Mouse (Mus musculus) CH12F3 (cell line): ENCODE data around the gene Slc2a1.

Experiments used
- in situ Hi-C: fragments of 300-500 bp; cut with MboI; formaldehyde crosslinking; loops from 2 replicates; pipeline ENCODE4 v1.14.3; 2020; ENCODE audit warnings: low sequenced_read_pairs

Slc2a1 gene

DNA sequence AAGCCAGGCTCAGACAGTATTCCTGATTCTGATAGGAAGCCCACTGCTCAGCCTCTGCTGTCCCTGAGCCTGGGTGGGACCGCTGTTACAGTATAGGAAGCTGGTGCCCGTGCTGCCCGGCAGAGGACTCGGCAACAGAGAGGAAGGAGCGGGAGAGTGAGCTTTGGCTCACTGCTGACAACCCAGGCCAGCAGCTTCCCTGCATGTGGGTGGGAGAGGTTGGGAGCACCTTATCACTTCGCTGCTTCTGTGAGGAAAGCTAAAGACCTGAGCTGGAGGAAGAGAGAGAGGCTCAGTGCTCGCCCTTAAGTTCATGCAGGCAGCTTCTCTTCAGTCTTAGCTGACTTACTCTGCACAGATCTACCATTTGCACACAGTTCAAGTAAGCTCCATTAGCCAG is 20.0 kb downstream of the Slc2a1 start:
- in situ Hi-C loops, result no loop called here

DNA sequence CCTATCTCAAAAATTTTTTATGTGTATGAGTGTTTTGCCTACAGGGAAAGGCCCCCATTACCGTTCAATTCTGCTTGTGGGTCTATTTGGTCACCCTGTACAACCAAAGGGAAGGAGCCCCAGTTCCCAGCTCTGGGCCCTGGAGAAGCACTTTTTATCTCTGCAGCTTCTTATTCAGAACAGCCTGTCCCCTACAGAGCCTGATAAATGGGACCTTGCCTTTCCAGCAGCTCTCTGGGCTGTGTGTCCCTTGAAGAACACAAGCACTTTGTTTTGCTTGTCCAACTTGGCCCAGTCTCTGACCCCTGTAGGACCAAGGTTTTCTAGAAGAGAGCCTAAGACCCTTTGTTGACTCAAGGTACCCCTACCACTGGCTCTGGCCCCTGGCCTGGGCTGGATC is 20.6 kb downstream of the Slc2a1 start:
- in situ Hi-C loops, result no loop called here

DNA sequence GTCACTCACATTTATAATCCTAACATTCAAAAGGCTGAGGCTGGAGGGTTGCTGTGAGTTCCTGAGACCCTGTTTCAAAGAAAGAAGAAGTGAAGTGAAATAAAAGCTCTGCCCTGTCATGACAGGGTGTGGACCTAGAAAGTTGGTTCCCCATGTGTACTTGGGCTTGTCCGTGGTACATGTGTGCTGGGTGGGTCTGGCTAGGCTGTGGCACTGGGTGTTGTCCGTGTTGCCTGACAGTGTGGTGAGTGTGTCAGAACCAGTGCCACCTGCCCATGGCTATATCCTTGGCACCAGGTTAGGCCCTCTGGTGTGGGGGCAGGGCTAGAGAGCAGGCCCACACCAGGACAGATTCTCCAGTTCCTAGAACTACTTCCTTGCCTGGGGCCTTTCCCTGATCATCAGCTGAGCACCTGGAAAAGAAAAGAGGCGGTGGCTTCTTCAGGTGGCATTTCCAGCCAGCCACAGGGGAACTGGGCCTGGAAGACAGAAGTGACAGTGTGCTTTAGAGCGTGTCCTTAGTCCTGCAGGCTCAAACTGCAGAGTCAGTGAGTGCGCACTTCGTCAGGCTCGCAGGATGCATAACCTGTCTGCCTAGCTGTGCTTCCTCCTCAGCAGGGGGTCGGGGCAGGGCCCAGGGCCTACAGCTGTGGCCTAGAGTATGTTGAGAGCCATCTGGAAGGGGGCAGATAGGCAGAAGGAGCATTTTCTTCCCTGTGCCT is 22.8 kb downstream of the Slc2a1 start:
- in situ Hi-C loops, result no loop called here

DNA sequence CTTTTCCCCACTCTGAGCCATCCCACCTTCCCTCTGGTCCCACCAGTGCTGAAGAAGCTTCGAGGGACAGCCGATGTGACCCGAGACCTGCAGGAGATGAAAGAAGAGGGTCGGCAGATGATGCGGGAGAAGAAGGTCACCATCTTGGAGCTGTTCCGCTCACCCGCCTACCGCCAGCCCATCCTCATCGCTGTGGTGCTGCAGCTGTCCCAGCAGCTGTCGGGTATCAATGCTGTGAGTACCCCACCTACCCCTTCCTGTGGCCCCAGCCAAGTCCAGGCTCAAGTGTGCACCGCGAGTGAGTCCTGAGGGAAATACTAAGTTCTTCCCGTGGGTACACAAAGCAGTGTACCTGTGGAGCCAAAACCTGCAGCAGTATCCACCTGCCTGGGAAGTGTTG is 24.8 kb downstream of the Slc2a1 start:
- in situ Hi-C loops, result no loop called here

DNA sequence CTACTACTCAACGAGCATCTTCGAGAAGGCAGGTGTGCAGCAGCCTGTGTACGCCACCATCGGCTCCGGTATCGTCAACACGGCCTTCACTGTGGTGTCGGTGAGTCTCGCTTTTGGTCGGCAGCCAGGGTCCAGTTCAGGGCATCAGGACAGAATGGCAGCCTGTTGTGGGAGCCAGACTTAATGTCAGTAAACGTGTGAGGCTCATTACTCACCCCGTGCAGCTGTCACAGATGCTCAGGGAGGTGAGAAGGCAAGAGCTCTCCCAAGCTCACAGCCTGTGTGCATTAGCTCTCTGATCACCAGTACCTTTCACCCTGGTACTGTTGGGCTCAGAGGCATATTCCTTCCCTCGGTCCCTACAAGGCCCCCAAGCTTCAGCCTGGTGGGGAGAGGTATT is 25.3 kb downstream of the Slc2a1 start:
- in situ Hi-C loops, result no loop called here

DNA sequence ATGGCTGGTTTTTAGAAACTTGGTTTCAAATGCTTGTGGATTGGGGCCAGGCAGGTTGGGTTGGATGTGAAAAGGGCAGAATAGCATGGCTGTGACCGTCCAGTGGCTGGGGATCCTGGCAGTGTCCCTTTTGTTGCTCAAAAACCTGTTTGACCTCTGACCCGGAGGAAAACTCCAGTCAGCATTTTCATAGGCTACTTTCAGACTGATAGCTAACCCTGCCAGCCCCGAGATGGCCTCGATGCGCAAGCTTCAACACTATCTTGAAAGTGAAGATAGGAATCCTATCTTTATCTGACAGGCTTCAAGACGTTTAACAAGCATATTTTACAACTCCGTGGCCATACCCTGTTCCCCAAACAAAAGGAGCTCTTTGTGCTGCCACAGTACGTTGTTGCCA is 28.8 kb downstream of the Slc2a1 start:
- in situ Hi-C loops, result no loop called here

DNA sequence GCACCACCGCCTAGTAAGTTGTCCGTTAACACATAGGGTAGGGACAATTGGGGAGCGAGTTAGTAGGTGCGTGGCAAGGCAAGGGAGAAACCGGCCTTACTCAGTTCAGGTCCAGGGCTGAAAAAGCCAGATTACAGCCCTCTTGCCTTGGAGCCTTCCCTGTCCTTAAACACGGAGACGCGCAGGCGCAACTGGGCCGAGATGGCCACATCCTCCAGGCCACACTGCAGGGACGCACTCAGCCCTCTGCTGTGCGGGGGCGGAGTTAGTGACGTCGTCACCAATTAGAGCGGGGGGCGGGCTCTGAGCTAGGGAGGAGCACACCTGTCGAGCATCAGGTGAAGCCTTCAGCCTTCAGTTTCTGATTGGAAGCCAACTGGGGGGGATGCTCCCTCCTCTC is 29.7 kb downstream of the Slc2a1 start:
- in situ Hi-C loops, result no loop called here

DNA sequence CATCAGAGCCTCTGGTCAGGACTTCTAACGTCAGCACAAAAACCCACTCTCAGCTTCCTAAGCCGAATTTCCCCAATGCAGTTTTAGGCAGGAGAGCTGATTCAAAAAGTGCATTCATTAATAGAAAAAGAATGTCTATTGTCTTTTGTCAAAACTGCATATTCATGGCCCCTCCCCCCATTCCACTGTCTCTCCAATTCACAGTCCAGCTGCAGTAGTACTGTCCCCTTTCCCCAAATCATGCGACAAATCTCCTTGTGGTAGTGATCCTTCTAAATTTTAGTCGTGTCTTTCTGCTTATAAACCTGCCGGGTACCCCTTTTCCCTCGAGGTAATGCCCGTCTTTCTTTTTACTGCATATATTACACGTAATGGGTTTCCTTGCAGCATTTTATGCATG is 30.3 kb downstream of the Slc2a1 start:
- in situ Hi-C loops, result no loop called here

DNA sequence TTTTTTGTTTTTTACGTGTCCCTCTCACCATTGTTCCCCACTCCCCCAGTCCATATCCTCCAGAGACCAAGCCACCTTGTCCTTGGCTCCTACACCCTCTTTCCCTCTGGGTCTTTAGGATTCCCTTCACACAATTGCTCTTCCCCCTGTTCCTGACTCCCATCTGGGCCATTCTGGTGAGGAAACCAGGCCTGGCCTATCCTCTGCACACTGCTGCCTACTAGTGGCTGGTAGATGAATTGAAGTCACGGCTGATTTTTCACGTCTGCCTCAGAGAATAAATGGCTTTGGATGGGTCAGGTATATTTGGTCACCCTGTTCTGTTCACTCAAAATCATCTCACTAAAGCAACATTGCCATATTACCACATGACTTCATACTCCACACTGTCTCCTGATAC is 31.6 kb downstream of the Slc2a1 start:
- in situ Hi-C loops, result no loop called here

DNA sequence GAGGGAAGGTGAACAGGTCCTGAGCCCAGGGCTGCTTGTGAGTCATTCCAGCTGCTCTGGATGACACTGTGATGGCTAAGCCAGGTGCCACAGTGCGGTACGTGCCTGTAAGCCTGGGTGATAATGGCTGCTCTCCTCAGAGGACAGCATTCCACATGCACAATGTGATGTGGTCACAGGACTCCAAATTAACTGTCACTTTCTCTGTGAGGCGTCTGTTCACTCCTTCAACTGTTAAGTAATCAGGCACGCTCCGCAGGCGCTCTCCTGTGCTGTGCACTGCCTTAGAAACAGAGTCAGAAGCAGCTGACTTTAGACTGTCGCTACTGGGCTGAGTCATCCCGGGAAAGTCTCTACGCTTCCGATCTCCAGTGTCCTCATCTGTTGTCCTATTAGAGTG is 32.7 kb downstream of the Slc2a1 start:
- in situ Hi-C loops, result no loop called here

DNA sequence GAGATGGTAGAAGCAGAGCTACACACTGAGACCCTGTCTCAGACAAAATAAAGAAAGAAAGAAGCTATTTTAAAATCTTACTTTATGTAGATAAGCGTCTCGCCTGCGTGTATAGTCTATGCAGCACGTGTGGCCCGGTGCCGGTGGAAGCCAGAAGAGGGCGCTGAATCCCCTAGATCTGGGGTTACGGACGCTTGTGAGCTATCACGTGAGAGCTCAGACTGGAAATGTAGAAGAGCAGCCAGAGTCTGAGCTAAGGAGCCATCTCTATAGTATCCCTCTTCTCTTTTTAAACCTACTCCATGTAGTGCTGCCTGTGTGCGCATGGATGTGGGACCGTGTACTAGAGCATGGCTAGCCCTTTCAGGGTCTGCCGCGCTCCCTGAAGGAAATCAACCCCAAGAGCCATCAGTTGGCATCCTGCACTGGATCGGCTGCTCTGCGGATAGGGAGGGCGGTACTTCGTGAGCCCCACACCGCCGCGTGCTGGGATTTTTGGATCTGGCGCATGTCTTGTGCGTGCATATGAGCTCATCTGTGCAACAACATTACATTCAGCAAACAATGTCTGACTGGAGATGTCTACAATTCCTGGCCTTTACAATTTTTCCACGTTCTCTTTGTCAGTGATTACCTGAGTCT is 33.8 kb downstream of the Slc2a1 start:
- in situ Hi-C loops, result no loop called here

DNA sequence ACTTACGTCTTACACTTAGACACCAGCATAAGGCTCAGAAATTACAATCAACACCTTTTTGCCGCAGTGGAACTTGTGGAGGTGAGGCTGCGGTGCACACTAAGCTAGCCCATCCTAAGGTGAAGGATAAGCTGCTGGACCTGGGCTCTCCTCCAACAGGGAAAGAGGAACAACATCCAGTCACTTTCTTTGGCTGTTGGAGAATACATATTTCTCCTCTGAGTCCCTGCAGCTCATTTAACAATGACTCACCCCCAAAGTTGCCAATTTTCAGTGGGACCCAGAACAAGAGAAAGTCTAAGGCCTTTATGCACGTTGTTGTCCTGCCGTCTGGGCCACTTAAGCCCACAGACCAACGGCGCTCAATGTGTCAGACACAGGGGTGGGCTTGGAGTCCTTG is 38.3 kb downstream of the Slc2a1 start:
- in situ Hi-C loops, result no loop called here

DNA sequence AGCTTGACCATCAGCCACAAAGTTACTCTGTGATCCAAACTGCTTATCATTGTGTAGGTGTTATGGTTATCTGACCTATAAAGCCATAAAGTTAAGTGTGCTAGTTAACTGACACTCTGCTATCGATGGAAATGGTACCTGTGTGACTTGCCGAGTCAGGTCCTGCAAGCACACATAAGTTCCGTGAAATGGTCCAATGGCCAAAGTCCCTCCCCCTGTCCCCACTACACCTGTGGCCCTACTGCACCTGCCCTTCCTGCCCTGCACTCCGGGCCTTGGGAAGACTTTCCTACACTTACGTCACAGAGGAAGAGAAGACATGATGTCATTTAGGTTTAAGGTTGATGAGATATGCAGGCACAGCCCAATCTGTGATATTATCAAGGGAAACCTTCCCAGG is 38.8 kb downstream of the Slc2a1 start:
- in situ Hi-C loops, result no loop called here

DNA sequence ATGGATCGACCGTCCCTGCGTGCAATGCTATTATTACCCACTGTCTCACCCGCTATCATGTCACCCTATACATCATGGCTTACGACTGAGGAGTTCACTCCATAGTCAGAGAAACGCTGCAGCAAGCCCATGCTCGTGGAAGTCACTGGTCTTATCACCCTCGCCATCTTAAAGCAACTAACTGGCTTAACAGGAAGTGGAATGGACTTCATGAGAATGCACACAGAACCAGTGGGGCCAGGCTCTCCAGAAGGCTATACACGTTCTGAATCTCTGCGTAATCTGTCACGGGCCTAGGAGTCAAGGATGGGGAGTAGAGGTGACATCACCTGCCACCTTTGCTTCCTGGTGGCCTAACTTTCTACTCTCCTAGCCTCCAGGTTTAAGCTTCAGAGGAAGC is 40.2 kb downstream of the Slc2a1 start:
- in situ Hi-C loops, result no loop called here

DNA sequence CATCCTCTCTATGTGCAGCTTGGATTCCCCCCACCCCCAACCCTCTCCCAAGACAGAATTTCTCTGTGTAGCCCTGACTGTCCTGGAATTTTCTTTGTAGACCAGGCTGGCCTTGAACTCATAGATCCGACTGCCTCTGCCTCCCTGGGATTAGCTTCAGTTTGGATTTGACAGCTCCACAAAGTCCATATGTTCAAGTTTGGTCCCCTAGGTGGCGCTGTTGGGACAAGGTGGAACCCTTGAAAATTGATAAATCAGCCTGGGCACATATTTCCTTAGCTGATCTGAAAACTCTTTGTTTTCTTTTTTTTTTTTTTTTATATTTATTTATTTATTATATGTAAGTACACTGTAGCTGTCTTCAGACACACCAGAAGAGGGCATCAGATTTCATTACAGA is 48.7 kb downstream of the Slc2a1 start:
- in situ Hi-C loops, result loop anchor here (25.0 kb wide), 1 partner anchor 520 kb away; no protein-coding TSS in a partner anchor

DNA sequence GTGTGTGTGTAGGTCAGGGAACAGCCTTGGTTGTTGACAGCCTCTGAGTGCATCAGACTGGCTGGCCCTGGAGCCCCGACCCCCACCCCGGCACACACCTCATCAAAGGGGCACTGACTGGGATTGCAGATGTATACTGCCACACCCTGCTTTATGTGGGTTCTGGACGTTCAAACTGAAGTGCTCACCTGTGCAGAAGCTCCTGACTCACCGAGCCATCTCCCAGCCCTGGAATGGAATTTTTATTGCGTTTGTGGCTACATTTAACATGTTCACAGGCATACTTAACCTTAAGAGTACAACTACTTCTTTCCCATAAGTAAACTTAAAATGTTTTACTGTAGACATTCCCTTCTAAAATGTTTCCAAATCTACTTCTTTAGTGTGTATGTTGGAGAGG is 49.4 kb downstream of the Slc2a1 start:
- in situ Hi-C loops, result loop anchor here (25.0 kb wide), 1 partner anchor 521 kb away; no protein-coding TSS in a partner anchor

DNA sequence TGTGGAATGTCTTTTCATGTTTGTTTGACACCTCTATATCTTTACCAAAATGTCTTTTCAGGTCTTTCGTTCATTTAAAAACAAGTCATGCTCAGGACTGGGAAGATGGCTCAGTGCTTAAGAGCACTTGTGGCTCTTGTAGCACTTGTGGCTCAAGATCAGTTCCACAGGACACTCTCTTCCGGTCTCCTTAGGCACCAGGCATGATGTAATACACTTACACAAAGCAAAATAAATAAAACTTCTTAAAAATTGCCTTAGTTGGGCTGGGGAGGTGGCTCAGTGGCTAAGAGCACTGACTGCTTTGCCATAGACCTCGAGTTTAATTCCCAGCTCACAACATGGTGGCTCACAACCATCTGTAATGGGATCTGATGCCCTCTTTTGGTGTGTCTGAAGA is 52.8 kb downstream of the Slc2a1 start:
- in situ Hi-C loops, result loop anchor here (25.0 kb wide), 1 partner anchor 524 kb away; no protein-coding TSS in a partner anchor

DNA sequence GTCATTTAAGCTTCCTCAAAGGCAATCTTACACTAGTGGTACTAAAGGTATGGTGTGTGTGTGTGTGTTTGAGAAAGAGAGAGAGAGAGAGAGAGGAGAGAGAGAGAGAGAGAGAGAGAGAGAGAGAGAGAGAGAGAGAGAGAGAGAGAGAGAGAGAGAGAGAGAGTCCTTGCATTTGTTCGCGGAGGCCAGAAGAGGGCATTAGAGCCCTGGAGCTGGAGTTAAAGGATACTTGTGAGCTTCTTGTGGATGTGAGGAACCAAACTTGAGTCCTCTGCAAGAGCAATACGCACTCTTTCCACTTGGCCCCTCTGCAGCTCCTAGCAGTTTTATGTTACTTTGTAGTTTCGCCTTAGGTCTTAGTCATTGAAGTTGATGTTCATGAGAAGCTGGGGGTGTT is 54.5 kb downstream of the Slc2a1 start:
- in situ Hi-C loops, result loop anchor here (25.0 kb wide), 1 partner anchor 526 kb away; no protein-coding TSS in a partner anchor

DNA sequence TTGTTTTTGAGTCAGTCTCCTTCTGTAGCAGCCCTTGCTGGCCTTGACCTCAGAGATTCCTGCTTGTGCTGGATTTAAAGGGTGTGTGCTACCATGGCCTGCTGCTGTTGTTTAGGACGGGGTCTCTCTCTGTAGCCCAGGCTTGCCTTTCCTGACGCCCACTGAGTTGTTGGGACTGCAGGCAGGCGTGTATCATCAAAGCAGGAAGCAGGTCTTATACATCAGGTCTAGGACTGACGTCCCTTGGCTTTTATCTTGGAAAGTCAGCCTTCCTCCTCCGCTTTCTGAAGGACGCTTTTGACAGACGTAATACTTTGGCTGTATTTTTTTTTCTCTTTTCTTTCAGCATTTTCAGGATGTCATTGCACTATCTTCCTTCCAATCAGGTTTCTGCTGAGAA is 57.4 kb downstream of the Slc2a1 start:
- in situ Hi-C loops, result loop anchor here (5.0 to 25.0 kb wide), 2 partner anchors 164 to 529 kb away; no protein-coding TSS in a partner anchor

DNA sequence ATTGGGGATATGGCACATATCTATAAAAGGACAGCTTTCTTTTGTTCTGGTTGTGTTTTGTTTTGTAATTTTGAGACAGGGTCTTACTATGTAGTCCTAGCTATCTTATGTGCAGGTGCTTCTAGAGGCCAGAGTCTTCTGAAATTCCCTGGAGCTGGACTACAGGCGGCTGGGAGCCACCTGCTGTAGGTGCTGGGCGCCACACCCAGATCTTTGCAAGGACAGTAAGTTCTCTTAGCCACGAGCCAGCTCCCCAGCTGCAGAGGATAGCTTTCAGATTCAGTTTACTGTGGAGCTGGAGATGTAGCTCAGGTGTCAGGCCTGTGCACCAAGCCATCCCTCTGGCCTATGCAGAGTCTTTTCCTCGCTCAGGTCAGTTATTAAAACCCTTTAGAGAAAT is 58.6 kb downstream of the Slc2a1 start:
- in situ Hi-C loops, result loop anchor here (5.0 to 25.0 kb wide), 2 partner anchors 165 to 530 kb away; no protein-coding TSS in a partner anchor

DNA sequence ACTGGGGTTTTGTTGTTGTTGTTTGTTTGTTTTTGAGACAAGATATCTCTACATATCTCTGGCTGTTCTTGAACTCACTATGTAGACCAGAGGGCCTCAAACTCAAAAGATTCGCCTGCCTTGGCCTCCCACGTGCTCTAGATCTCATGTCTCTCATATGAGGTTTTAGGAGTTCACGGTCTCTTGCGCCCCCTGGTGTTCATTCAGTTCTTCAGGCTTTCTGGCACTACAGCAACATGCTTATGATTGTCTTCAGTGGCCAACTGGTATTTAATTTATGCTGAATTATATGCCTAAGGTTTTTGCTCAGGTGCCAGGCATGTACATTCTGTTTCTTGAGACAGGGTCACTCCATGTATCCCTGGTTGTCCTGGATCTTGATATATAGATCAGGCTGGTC is 59.2 kb downstream of the Slc2a1 start:
- in situ Hi-C loops, result loop anchor here (5.0 to 25.0 kb wide), 2 partner anchors 165 to 530 kb away; no protein-coding TSS in a partner anchor
